Mouse (Mus musculus) liver, embryonic 15.5 days (tissue): Measurements from ENCODE around the gene Grin2b. TPM values are rescaled to one million over a fixed set of nuclear protein-coding genes. Genes with fewer than 3 reads are reported as not detected.

Experiments used
- ATAC-seq: fragments of 200-750 bp; cut with Nextera tagmentation; 2 replicates; pipeline ENCODE4 v1.8.0; 2017; ENCODE audit warnings: moderate number of reproducible peaks, mild to moderate bottlenecking, moderate library complexity; ENCODE audit not compliant: insufficient read depth
- H3K27ac ChIP-seq: fragments of 300-500 bp; sonication (generic); replicated peaks from 2 replicates; pipeline ENCODE4 v1.5.1; 2015; ENCODE audit warnings: mild to moderate bottlenecking, inconsistent platforms
- H3K27me3 ChIP-seq: fragments of 300-500 bp; sonication (generic); 2 replicates; pipeline ENCODE4 v1.6.1; 2015; ENCODE audit warnings: mild to moderate bottlenecking, inconsistent platforms
- H3K36me3 ChIP-seq: fragments of 300-500 bp; sonication (generic); replicated peaks from 2 replicates; pipeline ENCODE4 v1.6.1; 2015; ENCODE audit warnings: moderate library complexity, mild to moderate bottlenecking, inconsistent platforms
- H3K4me1 ChIP-seq: fragments of 300-500 bp; sonication (generic); replicated peaks from 2 replicates; pipeline ENCODE4 v1.6.1; 2015; ENCODE audit warnings: inconsistent platforms
- H3K4me2 ChIP-seq: fragments of 300-500 bp; sonication (generic); 2 replicates; pipeline ENCODE4 v1.6.1; 2015; ENCODE audit warnings: moderate library complexity, mild to moderate bottlenecking, inconsistent platforms
- H3K4me3 ChIP-seq: fragments of 300-500 bp; sonication (generic); replicated peaks from 2 replicates; pipeline ENCODE4 v1.5.1; 2015; ENCODE audit warnings: mild to moderate bottlenecking, inconsistent platforms
- H3K9ac ChIP-seq: fragments of 300-500 bp; sonication (generic); 2 replicates; pipeline ENCODE4 v1.6.1; 2015; ENCODE audit warnings: moderate library complexity, mild to moderate bottlenecking, inconsistent platforms
- H3K9me3 ChIP-seq: fragments of 300-500 bp; sonication (generic); replicated peaks from 2 replicates; pipeline ENCODE4 v1.6.1; 2016; ENCODE audit warnings: inconsistent platforms
- WGBS: fragments of 180-500 bp; shearing (Covaris S2); methylation state at CpG from one replicate; pipeline ENCODE4 v1.1.7; 2015; ENCODE audit warnings: mixed read lengths; ENCODE audit not compliant: insufficient replicate concordance; 5-methylcytosine and 5-hydroxymethylcytosine counted together
- polyA plus RNA-seq: library from polyadenylated mRNA; unstranded; fragments of >200 nt; fragmentation: Nextera tagmentation; extraction: Ambion mirVana; gene quantifications from 2 replicates; pipeline ENCODE4 v1.2.1, GENCODE M21; 2015

The Grin2b gene
- polyA plus RNA-seq, 1 experiment from 2014 or later = not detected

GRCm38 (mm10) chr6:136105221-136105620 lies 68.1 kb downstream of the Grin2b start:
- Histone ChIP-seq H3K4me3 (no peak overlapping the region), H3K4me1 (no peaks in the 10 kb centered on the region), H3K36me3 (no peaks in the 10 kb centered on the region), H3K27ac (no peak overlapping the region), H3K27me3 (no peaks in the 10 kb centered on the region), H3K9me3 (no peaks in the 10 kb centered on the region), H3K9ac (no peak overlapping the region), H3K4me2 (no peak overlapping the region)
- no peak for ATAC-seq
- 32% methylated on average over 2 of the region's 2 CpGs for WGBS

- Histone ChIP-seq H3K36me3 (no peaks in the 10 kb centered on the region), H3K9me3 (no peaks in the 10 kb centered on the region), H3K27me3 (no peaks in the 10 kb centered on the region), H3K4me2 (no peak overlapping the region), H3K4me1 (no peaks in the 10 kb centered on the region), H3K4me3 (no peak overlapping the region), H3K27ac (no peak overlapping the region), H3K9ac (no peak overlapping the region)
- WGBS = 65% methylated on average over 5 of the region's 5 CpGs
- ATAC-seq = no peak
Measured at GRCm38 (mm10) chr6:136100241-136100640, 73.1 kb downstream of the Grin2b start.

DNA sequence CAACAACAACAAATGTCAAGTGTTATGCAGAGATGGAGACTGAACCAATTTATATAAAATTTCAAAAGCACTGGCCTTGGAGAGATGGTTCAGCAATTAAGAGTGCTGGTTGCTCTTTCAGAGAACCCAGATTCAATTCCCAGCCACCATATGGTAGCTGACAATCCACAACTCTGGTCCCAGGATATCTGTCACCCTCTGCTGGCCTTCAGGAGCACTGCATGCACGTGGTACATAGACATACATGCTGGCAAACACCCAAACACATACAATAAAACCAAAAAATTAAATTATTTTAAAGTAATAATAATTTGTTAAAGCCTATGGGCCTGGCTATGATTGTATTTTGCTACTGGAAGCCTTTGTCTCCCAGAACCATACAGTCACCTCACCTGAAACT lies 77.0 kb downstream of the Grin2b start:
- Histone ChIP-seq H3K9me3 (no peaks in the 10 kb centered on the region), H3K27ac (no peak overlapping the region), H3K36me3 (no peaks in the 10 kb centered on the region), H3K9ac (no peak overlapping the region), H3K27me3 (no peaks in the 10 kb centered on the region), H3K4me3 (no peak overlapping the region), H3K4me1 (no peaks in the 10 kb centered on the region), H3K4me2 (no peak overlapping the region)
- WGBS = 16% methylated on average over 1 of the region's 1 CpGs
- no peak for ATAC-seq

- H3K4me3 ChIP-seq = no peak overlapping the region
- no peaks in the 10 kb centered on the region for H3K36me3 ChIP-seq
- no peak overlapping the region for H3K27ac ChIP-seq
- no peaks in the 10 kb centered on the region for H3K4me1 ChIP-seq
- no peak for ATAC-seq
- H3K9me3 ChIP-seq = no peaks in the 10 kb centered on the region
- no peak overlapping the region for H3K4me2 ChIP-seq
- WGBS = 67% methylated on average over 17 of the region's 17 CpGs
- H3K27me3 ChIP-seq = no peaks in the 10 kb centered on the region
- no peak overlapping the region for H3K9ac ChIP-seq
Measured at GRCm38 (mm10) chr6:136079991-136080734, 93.1 kb downstream of the Grin2b start.

GRCm38 (mm10) chr6:136072326-136073054 lies 100.8 kb downstream of the Grin2b start:
- Histone ChIP-seq H3K4me1 (no peaks in the 10 kb centered on the region), H3K9me3 (no peaks in the 10 kb centered on the region), H3K4me2 (no peak overlapping the region), H3K36me3 (no peaks in the 10 kb centered on the region), H3K27ac (no peak overlapping the region), H3K4me3 (no peak overlapping the region), H3K27me3 (no peaks in the 10 kb centered on the region), H3K9ac (no peak overlapping the region)
- WGBS = 67% methylated on average over 13 of the region's 13 CpGs
- no peak for ATAC-seq

GRCm38 (mm10) chr6:136070101-136070500 lies 103.2 kb downstream of the Grin2b start:
- ATAC-seq = no peak
- no peaks in the 10 kb centered on the region for H3K9me3 ChIP-seq
- WGBS = 53% methylated on average over 7 of the region's 7 CpGs

DNA sequence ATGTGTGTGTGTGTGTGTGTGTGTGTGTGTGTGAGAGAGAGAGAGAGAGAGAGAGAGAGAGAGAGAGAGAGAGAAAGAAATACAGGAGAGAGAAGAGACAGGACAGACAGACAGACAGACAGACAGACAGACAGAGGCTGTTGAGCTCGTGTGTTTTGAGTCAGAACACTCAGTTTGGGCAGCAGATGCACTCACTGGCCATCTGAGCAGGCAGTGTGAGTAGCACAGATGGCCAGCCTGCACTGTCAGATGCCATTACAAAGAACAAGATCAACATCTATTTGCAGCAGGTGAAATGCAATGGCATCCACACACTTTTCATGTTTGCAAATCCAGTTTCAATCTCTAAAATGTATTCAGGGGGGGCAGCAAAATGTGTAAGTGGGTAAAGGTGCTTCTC lies 120.0 kb downstream of the Grin2b start:
- no peaks in the 10 kb centered on the region for H3K27me3 ChIP-seq
- H3K4me2 ChIP-seq = no peak overlapping the region
- H3K27ac ChIP-seq = no peak overlapping the region
- no peaks in the 10 kb centered on the region for H3K36me3 ChIP-seq
- no peaks in the 10 kb centered on the region for H3K4me1 ChIP-seq
- no peak for ATAC-seq
- H3K9me3 ChIP-seq = no peaks in the 10 kb centered on the region; the same call in 1 of the 2 replicates
- H3K4me3 ChIP-seq = no peak overlapping the region
- no peak overlapping the region for H3K9ac ChIP-seq
- WGBS = 13% methylated on average over 1 of the region's 1 CpGs

More at GRCm38 (mm10) chr6:136070101-136070500, 103.2 kb downstream of the Grin2b start:
- H3K4me3 ChIP-seq = no peak overlapping the region
- H3K4me1 ChIP-seq = no peaks in the 10 kb centered on the region
- no peak overlapping the region for H3K27ac ChIP-seq
- no peaks in the 10 kb centered on the region for H3K27me3 ChIP-seq
- H3K36me3 ChIP-seq = no peaks in the 10 kb centered on the region
- no peak overlapping the region for H3K9ac ChIP-seq
- H3K4me2 ChIP-seq = no peak overlapping the region

DNA sequence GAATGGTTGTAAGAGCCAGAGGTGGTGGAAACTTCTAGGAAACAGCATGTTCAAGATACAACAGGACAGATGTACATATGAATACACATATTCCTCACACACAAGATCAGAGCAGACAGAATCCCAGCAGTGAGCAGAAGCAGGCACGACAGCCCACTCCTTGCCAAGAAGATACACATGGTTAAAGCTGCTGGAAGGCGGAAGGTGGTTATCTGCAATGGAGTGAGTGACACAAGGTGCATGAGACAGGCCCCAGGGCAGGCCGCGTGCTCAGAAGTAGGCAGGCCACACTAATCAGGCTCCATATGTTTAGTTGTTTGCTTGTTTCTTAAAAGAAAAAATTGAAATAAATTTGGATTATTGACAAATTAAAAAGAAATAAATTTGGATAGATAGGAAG lies 123.0 kb downstream of the Grin2b start:
- no peaks in the 10 kb centered on the region for H3K4me1 ChIP-seq
- no peak overlapping the region for H3K9ac ChIP-seq
- ATAC-seq = no peak
- no peaks in the 10 kb centered on the region for H3K36me3 ChIP-seq
- no peak overlapping the region for H3K4me2 ChIP-seq
- no peak overlapping the region for H3K27ac ChIP-seq
- no peaks in the 10 kb centered on the region for H3K27me3 ChIP-seq
- WGBS = 60% methylated on average over 4 of the region's 4 CpGs
- H3K4me3 ChIP-seq = no peak overlapping the region
- no peaks in the 10 kb centered on the region; the same call in 1 of the 2 replicates for H3K9me3 ChIP-seq

- H3K36me3 ChIP-seq = no peaks in the 10 kb centered on the region
- H3K9me3 ChIP-seq = no peaks in the 10 kb centered on the region; the same call in 1 of the 2 replicates
- no peak overlapping the region for H3K4me2 ChIP-seq
- no peaks in the 10 kb centered on the region for H3K4me1 ChIP-seq
- ATAC-seq = no peak
- H3K9ac ChIP-seq = no peak overlapping the region
- no peaks in the 10 kb centered on the region for H3K27me3 ChIP-seq
- no peak overlapping the region for H3K4me3 ChIP-seq
- 47% methylated on average over 2 of the region's 2 CpGs for WGBS
- no peak overlapping the region for H3K27ac ChIP-seq
Measured at GRCm38 (mm10) chr6:136048084-136048483, 125.2 kb downstream of the Grin2b start.

- WGBS = 66% methylated on average over 7 of the region's 7 CpGs
Measured at GRCm38 (mm10) chr6:136046091-136046490, 127.2 kb downstream of the Grin2b start.

GRCm38 (mm10) chr6:136044461-136044860 lies 128.8 kb downstream of the Grin2b start:
- Histone ChIP-seq H3K27ac (no peak overlapping the region), H3K9me3 (no peaks in the 10 kb centered on the region; the same call in 1 of the 2 replicates), H3K27me3 (no peaks in the 10 kb centered on the region), H3K9ac (no peak overlapping the region), H3K4me2 (no peak overlapping the region), H3K36me3 (no peaks in the 10 kb centered on the region), H3K4me3 (no peak overlapping the region), H3K4me1 (no peaks in the 10 kb centered on the region)
- WGBS = 59% methylated on average over 5 of the region's 5 CpGs
- no peak for ATAC-seq

More at GRCm38 (mm10) chr6:136046091-136046490, 127.2 kb downstream of the Grin2b start:
- H3K9me3 ChIP-seq = no peaks in the 10 kb centered on the region; the same call in 1 of the 2 replicates
- no peaks in the 10 kb centered on the region for H3K4me1 ChIP-seq
- no peak for ATAC-seq
- no peak overlapping the region for H3K27ac ChIP-seq
- H3K4me2 ChIP-seq = no peak overlapping the region
- no peak overlapping the region for H3K4me3 ChIP-seq
- H3K36me3 ChIP-seq = no peaks in the 10 kb centered on the region
- H3K9ac ChIP-seq = no peak overlapping the region
- no peaks in the 10 kb centered on the region for H3K27me3 ChIP-seq
